Mouse (Mus musculus) heart, adult 2 months (tissue): Measurements from ENCODE around the gene Gm5485. TPM values are rescaled to one million over a fixed set of nuclear protein-coding genes. Genes with fewer than 3 reads are reported as not detected.

Experiments used
- DNase-seq, 2 experiments: peaks; one replicate each; pipeline ENCODE4 v3.0.0; 2021
- H3K27ac ChIP-seq: fragments of 200-600 bp; 2 replicates; pipeline ENCODE4 v1.8.1; 2022
- H3K27me3 ChIP-seq: fragments of 200-500 bp; 2 replicates; pipeline ENCODE4 v1.6.1; 2012; ENCODE audit warnings: mild to moderate bottlenecking, low read length, inconsistent platforms, mixed read lengths; ENCODE audit not compliant: control insufficient read depth, insufficient read depth
- H3K36me3 ChIP-seq: fragments of 200-500 bp; 2 replicates; pipeline ENCODE4 v1.6.1; 2012; ENCODE audit warnings: low read length, inconsistent platforms; ENCODE audit not compliant: control insufficient read depth, insufficient read depth
- H3K4me1 ChIP-seq: fragments of 200-500 bp; 2 replicates; pipeline ENCODE4 v1.6.1; 2011; ENCODE audit warnings: low read length; ENCODE audit not compliant: control insufficient read depth, insufficient read depth
- H3K4me3 ChIP-seq: fragments of 200-600 bp; 2 replicates; pipeline ENCODE4 v1.8.1; 2022
- H3K79me2 ChIP-seq: fragments of 200-500 bp; replicated peaks from 2 replicates; pipeline ENCODE4 v1.6.1; 2012; ENCODE audit warnings: mild to moderate bottlenecking, inconsistent platforms, low read length, moderate library complexity, mixed read lengths; ENCODE audit not compliant: control insufficient read depth, insufficient read depth
- H3K9ac ChIP-seq: fragments of 200-500 bp; 2 replicates; pipeline ENCODE4 v1.6.1; 2012; ENCODE audit warnings: low read depth, mild to moderate bottlenecking, control low read depth, inconsistent platforms, low read length, mixed read lengths
- CTCF ChIP-seq: fragments of 200-600 bp; IDR thresholded peaks from 2 replicates; pipeline ENCODE4 v1.8.1; 2022; ENCODE audit warnings: antibody characterized with exemption, mild to moderate bottlenecking, moderate library complexity
- EP300 ChIP-seq: fragments of 200-500 bp; IDR thresholded peaks from 2 replicates; pipeline ENCODE4 v1.6.1; 2011; ENCODE audit warnings: low read depth, low read length, control low read depth; ENCODE audit not compliant: insufficient read depth
- POLR2A ChIP-seq: fragments of 200-500 bp; IDR thresholded peaks from 2 replicates; pipeline ENCODE4 v1.6.1; 2011; ENCODE audit warnings: mild to moderate bottlenecking, low read depth, low read length, control low read depth; ENCODE audit not compliant: insufficient read depth
- WGBS: fragments of 180-500 bp; shearing (Covaris S2); methylation state at CpG from one replicate; pipeline ENCODE4 v1.1.7; 2018; 5-methylcytosine and 5-hydroxymethylcytosine counted together
- intact Hi-C: fragments of 180-260 bp; cut with DNase I; formaldehyde crosslinking; loops from one replicate; pipeline ENCODE4 v1.15.1; 2025
- polyA plus RNA-seq: library from polyadenylated mRNA; depleted of rRNA; stranded (reverse); fragments of >200 nt; gene quantifications from 2 replicates; pipeline ENCODE4 v1.2.3, GENCODE M21; 2012
- total RNA-seq, 2 experiments: library from RNA; stranded (reverse); gene quantifications; 2 replicates each; pipeline ENCODE4 v1.2.3; 2021

Gene Gm5485
- total and polyA plus RNA-seq, 3 experiments, result not detected

DNA sequence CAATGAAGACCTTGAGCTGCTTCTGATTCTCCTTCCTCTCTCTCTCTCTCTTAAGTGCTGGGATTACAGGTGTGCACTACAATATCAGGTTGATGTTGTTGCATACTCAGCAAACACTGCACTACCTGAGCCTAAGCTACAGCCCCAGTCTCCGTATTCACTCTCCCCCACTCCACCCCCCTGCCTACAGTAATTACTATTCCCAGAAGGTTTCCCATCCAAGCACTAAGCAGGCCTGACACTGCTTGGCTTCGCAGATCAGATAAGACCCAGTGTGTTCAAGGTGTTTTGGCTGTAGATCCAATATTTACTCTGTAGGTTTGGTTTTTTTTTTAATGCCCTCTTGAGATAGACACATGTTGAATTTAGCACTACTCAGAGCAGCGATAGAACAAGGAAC, 2.1 kb downstream of the Gm5485 start:
- no peaks in the 10 kb centered on the region for H3K79me2 ChIP-seq
- WGBS, result 59% methylated on average over 3 of the region's 3 CpGs
- no peak for TF ChIP-seq EP300
- TF ChIP-seq CTCF, result no peak
- no peak for TF ChIP-seq POLR2A
- no peak overlapping the region for H3K4me3 ChIP-seq
- no peaks in the 10 kb centered on the region for H3K36me3 ChIP-seq
- DNase-seq, result no peak
- no peaks in the 10 kb centered on the region for H3K4me1 ChIP-seq
- no peaks in the 10 kb centered on the region for H3K27me3 ChIP-seq
- no peak overlapping the region for H3K9ac ChIP-seq
- intact Hi-C loops, result no loop called here
- H3K27ac ChIP-seq, result no peak overlapping the region

GRCm38 (mm10) chr16:48409580-48409979, 2.6 kb downstream of the Gm5485 start:
- H3K9ac ChIP-seq, result no peak overlapping the region
- no peak for TF ChIP-seq EP300
- TF ChIP-seq POLR2A, result no peak
- TF ChIP-seq CTCF, result no peak
- 48% methylated on average over 7 of the region's 7 CpGs for WGBS

DNA sequence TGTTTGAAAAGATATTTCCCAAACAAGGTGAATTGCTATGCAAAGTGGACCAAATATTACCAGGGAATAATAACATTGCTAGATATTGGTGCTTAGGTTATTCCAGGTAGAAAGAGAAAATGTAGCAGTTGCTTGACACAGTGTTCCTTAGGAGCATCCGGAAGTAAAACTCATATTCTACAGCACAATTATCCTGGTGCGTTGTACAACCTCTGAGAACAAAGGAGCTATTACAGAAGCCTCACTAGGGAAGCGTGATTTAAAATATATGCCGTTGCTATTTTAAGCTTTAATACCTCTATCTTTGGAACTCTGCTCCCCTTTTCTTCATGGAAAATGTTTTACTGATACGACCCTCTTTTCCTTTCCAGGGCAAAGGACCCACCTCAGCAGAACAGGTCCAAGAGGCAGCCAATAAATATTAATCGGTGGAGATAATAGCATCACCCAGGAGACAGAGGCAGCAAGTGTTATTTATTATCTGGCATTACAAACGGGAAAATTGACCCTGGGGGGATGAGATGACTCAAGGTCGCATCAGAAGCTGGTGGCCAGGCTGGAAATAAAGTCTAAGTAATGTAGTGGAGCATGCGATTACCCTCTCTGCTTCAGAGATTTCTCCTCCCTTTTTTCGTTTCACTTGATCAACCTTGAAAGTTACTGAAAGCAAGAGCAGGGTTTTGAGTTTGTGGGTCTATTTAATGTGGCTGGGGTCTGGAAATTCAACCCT, 6.4 kb downstream of the Gm5485 start:
- Histone ChIP-seq H3K9ac (no peak overlapping the region), H3K27ac (no peak overlapping the region), H3K27me3 (no peaks in the 10 kb centered on the region), H3K36me3 (no peaks in the 10 kb centered on the region), H3K4me1 (no peaks in the 10 kb centered on the region), H3K79me2 (no peaks in the 10 kb centered on the region), H3K4me3 (no peak overlapping the region)
- TF ChIP-seq CTCF (no peak), POLR2A (no peak), EP300 (no peak)
- WGBS, result 68% methylated on average over 10 of the region's 10 CpGs
- no peak for DNase-seq
- intact Hi-C loops, result no loop called here

More at GRCm38 (mm10) chr16:48409580-48409979, 2.6 kb downstream of the Gm5485 start:
- no peak overlapping the region for H3K4me3 ChIP-seq
- H3K27ac ChIP-seq, result no peak overlapping the region
- H3K27me3 ChIP-seq, result no peaks in the 10 kb centered on the region
- no peaks in the 10 kb centered on the region for H3K4me1 ChIP-seq
- intact Hi-C loops, result no loop called here
- no peaks in the 10 kb centered on the region for H3K79me2 ChIP-seq
- DNase-seq, result no peak
- H3K36me3 ChIP-seq, result no peaks in the 10 kb centered on the region

DNA sequence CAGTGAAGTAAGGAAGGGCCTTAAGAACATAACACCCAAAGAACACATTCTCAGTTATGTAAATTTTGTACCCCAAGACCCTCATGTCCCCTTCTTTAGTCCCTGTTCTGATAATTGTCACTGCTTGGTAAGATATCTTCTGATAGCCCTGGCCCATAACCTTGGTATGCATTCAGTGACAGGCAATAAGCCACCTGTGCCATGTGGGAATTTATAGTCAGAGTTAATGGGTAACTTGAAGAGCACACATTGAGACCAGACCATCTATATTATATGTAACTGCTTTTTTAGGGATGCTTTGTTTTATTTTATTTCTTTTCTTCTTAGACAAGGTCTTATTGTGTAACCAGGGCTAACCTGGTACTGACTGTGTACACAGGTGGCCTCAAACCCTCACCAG, 8.2 kb downstream of the Gm5485 start:
- H3K27ac ChIP-seq, result no peak overlapping the region
- H3K79me2 ChIP-seq, result no peaks in the 10 kb centered on the region
- no peak for DNase-seq
- intact Hi-C loops, result no loop called here
- no peaks in the 10 kb centered on the region for H3K27me3 ChIP-seq
- no peaks in the 10 kb centered on the region for H3K4me1 ChIP-seq
- TF ChIP-seq CTCF (no peak), EP300 (no peak)
- H3K4me3 ChIP-seq, result no peak overlapping the region
- H3K9ac ChIP-seq, result no peak overlapping the region
- H3K36me3 ChIP-seq, result no peaks in the 10 kb centered on the region

DNA sequence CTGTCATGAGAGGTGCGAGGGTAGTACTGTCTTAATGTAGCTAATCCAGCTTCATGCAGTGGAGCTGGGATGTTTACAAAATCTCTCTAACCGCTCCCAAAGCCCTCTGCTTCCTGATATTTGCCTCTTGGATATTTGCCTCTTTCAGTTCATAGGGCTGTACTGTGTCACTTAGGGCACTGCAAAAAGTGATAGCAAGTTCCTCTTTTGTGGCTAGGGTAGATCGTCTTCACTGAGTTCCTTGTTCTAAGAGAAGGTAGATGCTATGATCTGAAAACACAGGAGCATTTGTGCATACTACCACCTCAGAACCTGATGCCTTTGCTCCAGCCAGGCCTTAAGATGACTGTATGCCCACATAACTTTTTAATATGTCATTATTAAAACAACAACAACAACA, 8.8 kb downstream of the Gm5485 start:
- Histone ChIP-seq H3K27ac (no peak overlapping the region), H3K4me1 (no peaks in the 10 kb centered on the region), H3K4me3 (no peak overlapping the region), H3K27me3 (no peaks in the 10 kb centered on the region), H3K79me2 (no peaks in the 10 kb centered on the region), H3K36me3 (no peaks in the 10 kb centered on the region), H3K9ac (no peak overlapping the region)
- intact Hi-C loops, result no loop called here
- 71% methylated on average over 3 of the region's 3 CpGs for WGBS
- no peak for TF ChIP-seq CTCF
- no peak for TF ChIP-seq POLR2A
- TF ChIP-seq EP300, result no peak
- DNase-seq, result no peak

DNA sequence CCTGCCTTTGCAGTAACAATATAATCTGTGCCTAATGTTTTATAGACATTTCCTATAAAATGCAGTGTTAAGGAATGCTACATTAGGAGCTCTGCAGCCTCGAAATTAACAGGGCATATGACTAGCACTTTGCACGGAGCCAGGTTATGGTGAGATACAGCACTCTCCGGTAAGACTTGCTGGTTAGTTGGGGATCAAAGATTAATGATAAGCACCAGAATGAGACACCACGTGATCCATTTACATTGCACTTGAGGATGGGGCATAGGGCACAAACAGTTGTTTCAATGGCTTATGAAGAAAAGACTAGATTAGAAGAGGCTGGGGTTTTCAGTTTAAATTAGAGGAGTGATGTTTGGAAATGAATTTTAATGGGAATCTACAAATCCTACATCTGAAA, 9.3 kb downstream of the Gm5485 start:
- 75% methylated on average over 4 of the region's 4 CpGs for WGBS
- no peak overlapping the region for H3K27ac ChIP-seq
- TF ChIP-seq POLR2A (no peak), EP300 (no peak), CTCF (no peak)
- no peak overlapping the region for H3K4me3 ChIP-seq
- H3K4me1 ChIP-seq, result no peaks in the 10 kb centered on the region
- no peak for DNase-seq
- no peaks in the 10 kb centered on the region for H3K79me2 ChIP-seq
- no peaks in the 10 kb centered on the region for H3K36me3 ChIP-seq
- H3K27me3 ChIP-seq, result no peaks in the 10 kb centered on the region
- H3K9ac ChIP-seq, result no peak overlapping the region
- intact Hi-C loops, result no loop called here
